Mouse (Mus musculus) granulocyte monocyte progenitor cell, adult 5-6 weeks (primary cell): ENCODE results near the gene Snrpf. TPM values are rescaled to one million over a fixed set of nuclear protein-coding genes. Genes with fewer than 3 reads are reported as not detected.

ENCODE experiments used
- ATAC-seq: replicated peaks from 2 replicates; pipeline ENCODE4 v1.8.0; 2016; ENCODE audit warnings: mild to moderate bottlenecking, moderate TSS enrichment, inconsistent platforms; ENCODE audit not compliant: poor library complexity, severe bottlenecking
- total RNA-seq, 2 experiments: library from RNA; stranded (forward) in 1 of 2; stranded (reverse) in 1 of 2; fragments of 200-712, 200-1000 nt in 1 of 2; fragments of >200 nt in 1 of 2; fragmentation: Nextera tagmentation in 1 of 2; gene quantifications; 2 replicates each; pipeline ENCODE4 v1.2.3; 2014 to 2017

Snrpf gene
- total RNA-seq (2014; fragmentation: Nextera tagmentation) (231 and 253 TPM in 2 replicates), total RNA-seq (2017) (215 and 233 TPM in 2 replicates)

DNA sequence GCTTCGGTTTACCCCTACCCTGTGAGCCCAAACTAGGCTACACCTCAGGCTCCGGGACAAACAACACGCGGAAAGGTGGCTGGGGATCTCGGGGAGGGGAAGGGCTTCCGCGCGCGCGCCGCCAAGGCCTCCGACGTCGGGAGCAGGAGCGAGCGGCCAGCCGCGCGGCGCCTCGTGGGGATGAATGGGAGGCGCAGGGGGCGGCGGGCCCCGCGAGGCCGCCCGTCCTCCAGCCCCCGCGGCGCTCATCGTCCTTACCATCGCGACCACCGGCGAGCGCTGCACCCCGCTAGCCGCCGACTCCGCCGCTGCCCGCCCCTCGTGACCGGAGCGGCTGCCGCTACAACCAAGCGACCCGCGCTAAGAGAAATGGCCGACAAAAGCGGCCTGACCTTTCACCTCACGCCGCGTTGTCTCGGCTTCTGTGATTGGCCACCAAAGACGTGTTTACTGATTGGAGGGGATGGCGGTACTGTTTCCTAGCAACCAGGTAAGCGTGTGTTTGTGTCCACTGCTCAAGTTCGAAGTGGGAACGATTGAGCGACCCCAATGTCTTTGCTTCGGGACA is at the start of gene Snrpf:
Gene Snrpf (minus strand): TSS at position 426 of the 568 bp plus-strand sequence.
- ATAC-seq = peak; percentile 82

- ATAC-seq = no peak
Observed at GRCm38 (mm10) chr10:93635941-93636340, 46.4 kb upstream of the Snrpf start.

- ATAC-seq = no peak
Observed at GRCm38 (mm10) chr10:93633971-93634370, 44.5 kb upstream of the Snrpf start.

- ATAC-seq = no peak
Observed at GRCm38 (mm10) chr10:93633563-93633962, 44.1 kb upstream of the Snrpf start.

- no peak for ATAC-seq
Observed at GRCm38 (mm10) chr10:93632086-93632485, 42.6 kb upstream of the Snrpf start.

DNA sequence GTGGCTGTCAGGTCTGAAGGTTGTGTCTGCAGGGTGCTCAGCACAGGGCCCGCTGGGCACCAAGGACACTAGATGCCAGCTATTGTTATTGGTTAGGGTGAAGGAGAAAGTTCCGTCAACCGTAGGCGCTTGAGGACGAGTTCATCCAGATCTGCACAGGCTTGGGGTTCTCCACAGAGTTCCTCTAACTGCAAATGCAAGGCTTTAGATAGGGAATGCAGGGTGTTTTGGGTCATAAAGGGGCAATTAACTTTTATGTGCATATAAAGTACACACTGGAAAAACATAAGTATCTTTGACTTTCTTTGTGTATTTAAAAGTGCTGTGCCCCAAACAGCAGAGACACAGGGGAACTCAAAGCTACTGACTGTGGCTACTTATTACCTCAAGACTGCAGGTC is 40.8 kb upstream of the Snrpf start:
- no peak for ATAC-seq

- no peak for ATAC-seq
Observed at GRCm38 (mm10) chr10:93624151-93624550, 34.6 kb upstream of the Snrpf start.

DNA sequence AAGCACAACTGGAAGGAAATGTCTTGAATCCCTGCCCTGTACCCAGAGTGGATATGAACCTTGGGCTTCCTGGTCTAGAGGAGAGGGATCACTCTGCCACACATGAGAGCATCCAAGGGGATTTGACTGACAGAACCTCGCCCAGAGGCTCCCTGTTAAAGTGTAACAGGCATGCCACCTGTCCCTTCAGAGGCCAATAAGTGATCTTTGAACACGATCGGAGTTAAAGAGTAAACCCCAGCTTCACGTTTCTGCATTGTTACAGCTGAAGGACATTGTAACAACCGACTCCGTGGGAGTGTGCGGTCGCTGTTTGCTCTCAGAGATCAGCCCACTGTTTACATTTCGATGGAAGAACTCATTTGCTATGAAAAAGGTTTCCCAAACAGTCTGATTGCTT is 34.2 kb upstream of the Snrpf start:
- no peak for ATAC-seq

GRCm38 (mm10) chr10:93620438-93621179 is 31.1 kb upstream of the Snrpf start:
- ATAC-seq = no peak

DNA sequence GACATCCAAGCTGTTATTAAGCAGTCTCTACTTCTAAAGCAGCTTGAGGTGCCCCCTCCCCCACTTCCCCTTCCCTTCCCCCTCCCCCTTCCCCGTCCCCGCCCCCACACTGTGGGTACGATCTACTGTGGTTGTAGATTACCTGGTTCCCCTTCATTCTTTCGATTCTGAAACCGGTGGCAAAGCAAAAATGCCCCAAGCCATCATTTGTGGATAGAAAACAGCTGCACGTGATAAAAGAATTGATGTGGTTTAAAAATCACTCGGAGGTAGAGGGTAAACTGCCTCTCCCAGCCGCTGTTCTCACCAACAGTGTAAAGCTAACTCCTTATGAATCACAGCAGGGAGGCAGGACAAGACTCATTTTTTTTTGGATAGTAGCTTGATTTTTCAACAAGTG is 25.3 kb upstream of the Snrpf start:
- ATAC-seq = peak; percentile 75

DNA sequence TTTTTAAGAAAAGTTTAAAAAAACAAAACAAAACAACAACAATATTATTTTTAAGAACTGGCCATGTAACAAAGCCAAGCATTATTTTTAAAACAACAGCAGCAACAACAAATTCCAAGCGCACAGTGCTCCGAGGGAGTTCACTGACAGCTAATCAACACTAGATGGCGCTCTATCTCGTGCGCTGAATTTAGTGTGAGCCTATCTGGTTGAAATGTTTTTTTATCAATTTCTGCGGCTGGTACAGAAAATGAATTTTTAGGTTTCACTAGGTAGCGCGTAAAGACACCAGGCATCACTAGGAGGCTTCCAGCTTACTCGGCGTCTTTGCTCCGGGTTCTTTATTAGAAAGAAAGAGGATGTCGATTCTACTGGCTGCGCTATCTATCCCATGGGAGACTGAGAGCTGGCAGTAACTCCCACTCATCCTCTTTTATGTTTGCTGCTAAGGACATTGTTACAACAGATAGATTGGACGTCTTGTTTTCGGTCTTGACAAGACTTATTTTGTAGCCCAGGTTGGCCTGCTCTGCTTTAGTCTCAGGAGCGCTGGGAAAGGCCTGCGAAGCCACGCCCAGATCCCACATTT is 22.0 kb upstream of the Snrpf start:
- peak; percentile 57; the same call in 1 of the 2 replicates for ATAC-seq

- no peak for ATAC-seq
Observed at GRCm38 (mm10) chr10:93610896-93611295, 21.4 kb upstream of the Snrpf start.

- ATAC-seq = no peak
Observed at GRCm38 (mm10) chr10:93609236-93609635, 19.7 kb upstream of the Snrpf start.

DNA sequence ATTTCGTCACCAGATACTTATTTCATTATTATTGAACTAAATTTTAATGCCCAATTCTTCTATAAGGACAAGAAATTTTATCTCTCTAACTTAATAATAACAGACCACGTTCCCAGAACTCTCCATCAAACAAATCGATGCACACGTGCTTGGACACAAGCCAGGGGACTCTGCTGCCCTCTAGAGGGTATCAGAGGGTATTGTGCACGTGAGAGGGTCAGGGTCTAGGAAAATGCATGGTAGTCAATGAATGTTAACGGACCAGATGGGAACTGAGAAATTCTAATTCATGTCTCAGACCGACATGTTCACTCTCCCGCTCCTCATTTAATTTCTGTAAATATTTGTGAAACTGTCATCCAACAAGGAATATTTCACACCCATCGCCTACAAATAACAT is 18.5 kb upstream of the Snrpf start:
- no peak for ATAC-seq

DNA sequence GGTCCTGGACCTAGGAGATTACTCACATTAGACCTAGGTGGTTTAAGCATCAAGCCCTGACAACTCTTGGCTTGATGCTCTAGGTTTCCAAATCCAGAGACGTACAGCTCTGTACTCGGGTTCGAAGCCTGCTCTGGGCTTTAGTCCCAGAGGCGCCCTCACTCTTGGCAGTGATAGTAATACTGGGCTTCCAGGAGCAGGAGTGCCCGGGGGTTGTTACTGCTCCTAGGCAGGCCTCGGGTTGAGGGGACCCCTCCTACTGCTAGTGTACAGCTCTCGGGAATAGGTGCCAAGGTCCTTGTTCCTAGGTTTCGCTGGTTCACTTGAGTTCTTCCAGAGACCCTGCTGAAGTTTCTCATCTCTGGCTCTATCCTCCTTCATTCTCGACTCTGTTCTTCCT is 16.8 kb upstream of the Snrpf start:
- ATAC-seq = no peak

DNA sequence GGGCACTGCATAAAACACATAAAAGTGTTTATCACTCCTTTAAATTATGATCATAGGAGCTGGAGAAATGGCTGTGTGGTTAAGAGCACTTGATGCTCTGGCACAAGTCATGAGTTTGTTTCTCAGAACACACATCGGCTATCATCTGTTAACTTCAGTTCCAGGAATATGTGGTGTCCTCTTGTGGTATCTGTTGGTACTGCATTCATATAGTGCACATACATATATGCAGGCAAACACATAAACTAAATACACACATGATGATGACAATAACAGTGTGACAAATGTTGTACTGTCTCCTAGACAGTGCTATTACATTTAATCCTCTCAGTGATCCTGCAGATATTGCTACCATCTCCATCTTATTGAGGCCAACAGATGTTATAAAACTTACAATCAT is 13.8 kb upstream of the Snrpf start:
- ATAC-seq = no peak

DNA sequence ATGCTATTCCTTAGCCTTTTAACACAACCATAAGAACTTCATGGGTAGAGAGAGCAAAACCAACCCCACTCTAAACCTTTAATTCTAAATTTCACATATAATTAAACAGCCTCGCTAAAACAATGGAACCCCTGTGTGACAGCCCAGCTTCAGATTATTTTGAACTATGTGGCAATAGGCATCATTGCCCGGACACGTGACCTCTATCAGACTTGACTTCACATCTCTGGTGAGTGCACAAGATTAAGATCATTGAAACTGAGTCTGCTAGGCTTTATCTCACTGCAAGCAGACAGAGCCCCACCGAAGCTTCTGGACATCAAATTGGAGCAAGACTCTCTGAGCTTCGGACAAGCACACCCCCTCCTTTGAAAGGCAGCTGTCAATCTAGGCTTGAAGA is 12.8 kb upstream of the Snrpf start:
- ATAC-seq = no peak

- no peak for ATAC-seq
Observed at GRCm38 (mm10) chr10:93596641-93597040, 7.1 kb upstream of the Snrpf start.

GRCm38 (mm10) chr10:93595831-93596230 is 6.3 kb upstream of the Snrpf start:
- no peak for ATAC-seq

- ATAC-seq = peak; percentile 81
Observed at GRCm38 (mm10) chr10:93594022-93594482, 4.5 kb upstream of the Snrpf start.

DNA sequence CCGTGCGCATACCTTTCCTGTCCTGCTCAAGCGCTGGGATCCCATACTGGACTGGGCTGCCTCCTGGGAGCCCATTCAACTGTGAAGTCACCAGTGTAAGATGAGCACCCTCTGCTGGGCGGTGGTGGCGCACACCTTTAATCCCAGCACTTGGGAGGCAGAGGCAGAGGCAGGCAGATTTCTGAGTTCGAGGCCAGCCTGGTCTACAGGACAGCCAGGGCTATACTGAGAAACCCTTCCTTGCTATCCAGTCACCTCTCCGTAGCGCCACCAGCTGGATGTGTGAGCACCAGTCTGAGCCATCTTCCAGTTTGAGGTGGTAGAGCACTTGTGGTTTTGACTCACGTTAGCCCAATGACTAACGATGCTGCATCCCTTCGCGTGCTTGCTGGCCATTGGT is 3.0 kb upstream of the Snrpf start:
- 0 out of 2 replicates have a peak, but pooled peaks have one; percentile 20 for ATAC-seq

DNA sequence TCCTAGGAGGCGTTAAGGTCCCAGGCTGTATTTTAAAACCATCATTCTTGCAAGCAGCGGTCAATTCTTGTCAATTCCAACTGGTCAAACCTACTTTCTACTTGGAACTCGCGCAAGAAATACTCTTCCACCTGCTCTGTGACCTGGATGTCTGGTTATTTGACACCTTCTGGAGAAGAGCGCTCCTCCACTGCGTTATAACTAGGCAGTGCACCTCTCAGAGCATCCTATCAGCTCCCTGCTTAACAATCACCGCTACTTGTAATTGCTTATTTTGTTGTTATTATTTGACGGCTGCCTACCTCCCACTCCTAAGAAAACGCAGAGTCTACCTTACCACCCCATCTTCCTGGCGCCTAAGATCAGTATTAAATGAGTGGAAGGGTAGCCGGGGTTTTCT is 710 bp downstream of the Snrpf start:
- no peak for ATAC-seq
